Mouse (Mus musculus) natural killer cell, adult 2 months (primary cell): ENCODE measurements around the gene Synj2.
"Not testable (repeated sequence)": the region's sequence is repeated elsewhere in the genome, so short reads cannot be mapped to it uniquely, and the experiment has no call there.

ENCODE experiments used
- DNase-seq, 2 experiments: peaks; one replicate each; pipeline ENCODE4 v3.0.0; 2022; ENCODE audit warnings: low spot score in 2 of 2

Gene Synj2

GRCm38 (mm10) chr17:5998235-5998500 is 57.1 kb downstream of the Synj2 start:
- no peak for DNase-seq

- no peak for DNase-seq
These were observed 58.0 kb downstream of the Synj2 start for GRCm38 (mm10) chr17:5999039-5999543.

GRCm38 (mm10) chr17:6000864-6001319 is 59.8 kb downstream of the Synj2 start:
- no peak for DNase-seq

GRCm38 (mm10) chr17:6001389-6001788 is 60.3 kb downstream of the Synj2 start:
- DNase-seq = no peak

GRCm38 (mm10) chr17:6001836-6002235 is 60.8 kb downstream of the Synj2 start:
- DNase-seq = peak in 1 of 2 experiments; percentile 40

- no peak for DNase-seq
These were observed 61.5 kb downstream of the Synj2 start for GRCm38 (mm10) chr17:6002563-6002962.

- DNase-seq = no peak
These were observed 62.6 kb downstream of the Synj2 start for GRCm38 (mm10) chr17:6003661-6004060.

- DNase-seq = no peak
These were observed 64.2 kb downstream of the Synj2 start for GRCm38 (mm10) chr17:6005246-6005637.

- DNase-seq = peak; percentile 53 to 66
These were observed 64.8 kb downstream of the Synj2 start for GRCm38 (mm10) chr17:6005638-6006471.

GRCm38 (mm10) chr17:6007101-6007780 is 66.2 kb downstream of the Synj2 start:
- DNase-seq = peak in 1 of 2 experiments; percentile 10

GRCm38 (mm10) chr17:6007902-6008301 is 66.8 kb downstream of the Synj2 start:
- peak; percentile 73 to 77 for DNase-seq

- DNase-seq = peak; percentile 69 to 74
These were observed 67.5 kb downstream of the Synj2 start for GRCm38 (mm10) chr17:6008590-6008989.

- no peak for DNase-seq
These were observed 68.5 kb downstream of the Synj2 start for GRCm38 (mm10) chr17:6009606-6010005.

- DNase-seq = no peak
These were observed 72.0 kb downstream of the Synj2 start for GRCm38 (mm10) chr17:6013079-6013478.

- no peak for DNase-seq
These were observed 73.9 kb downstream of the Synj2 start for GRCm38 (mm10) chr17:6014985-6015384.

GRCm38 (mm10) chr17:6016213-6016780 is 75.2 kb downstream of the Synj2 start:
- DNase-seq = peak; percentile 34 to 64

- no peak for DNase-seq
These were observed 76.2 kb downstream of the Synj2 start for GRCm38 (mm10) chr17:6017268-6017667.

GRCm38 (mm10) chr17:6018348-6018747 is 77.3 kb downstream of the Synj2 start:
- no peak for DNase-seq

GRCm38 (mm10) chr17:6019776-6020175 is 78.7 kb downstream of the Synj2 start:
- peak in 1 of 2 experiments; percentile 42 for DNase-seq

GRCm38 (mm10) chr17:6020636-6021035 is 79.6 kb downstream of the Synj2 start:
- no peak for DNase-seq

GRCm38 (mm10) chr17:6021374-6021789 is 80.3 kb downstream of the Synj2 start:
- not testable (repeated sequence) for DNase-seq

- DNase-seq = no peak
These were observed 84.8 kb downstream of the Synj2 start for GRCm38 (mm10) chr17:6025831-6026230.

GRCm38 (mm10) chr17:6035661-6036060 is 94.6 kb downstream of the Synj2 start:
- DNase-seq = no peak
